Mouse (Mus musculus): ENCODE results near the gene Ift140.

DNA sequence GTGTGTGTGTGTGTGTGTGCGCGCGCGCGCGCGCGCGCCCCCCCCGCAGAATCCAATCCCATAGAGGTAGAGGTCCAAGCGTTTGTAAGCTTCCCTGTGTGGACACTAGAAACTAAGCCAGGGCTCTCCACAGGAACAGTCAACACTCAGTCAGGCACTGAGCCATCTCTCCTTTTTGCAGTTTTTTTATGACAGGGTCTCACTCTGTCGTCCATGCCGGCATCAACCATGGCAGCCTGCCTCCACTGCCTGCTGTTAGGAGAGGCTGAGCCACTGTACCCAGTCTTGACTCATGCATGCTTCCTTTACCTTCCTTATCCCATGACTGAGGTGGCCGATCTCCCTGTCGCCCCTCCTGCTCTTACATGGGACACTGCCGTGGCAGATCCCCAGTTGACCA is 91.9 kb downstream of the Ift140 start:
- TF ChIP-seq CTCF (IDR thresholded peaks at IDR 0.05; ENCODE audit: borderline replicate concordance, extremely low read depth, insufficient read depth, insufficient read length) (no peak), POLR2A (IDR thresholded peaks at IDR 0.05; ENCODE audit: borderline replicate concordance, extremely low read depth, insufficient read depth, insufficient read length, poor library complexity, severe bottlenecking) (no peak)
